Mouse (Mus musculus) embryonic facial prominence, embryonic 10.5 days (tissue): Measurements from ENCODE around the gene Emc9. TPM values are rescaled to one million over a fixed set of nuclear protein-coding genes. Genes with fewer than 3 reads are reported as not detected.

Source experiments
- DNase-seq: peaks from one replicate; pipeline ENCODE4 v3.0.0-alpha.2; 2017; ENCODE audit warnings: low spot score
- H3K27ac ChIP-seq: fragments of 300-500 bp; sonication (generic); replicated peaks from 2 replicates; pipeline ENCODE4 v1.5.1; 2016; ENCODE audit warnings: mild to moderate bottlenecking
- H3K27me3 ChIP-seq: fragments of 300-500 bp; sonication (generic); replicated peaks from 2 replicates; pipeline ENCODE4 v1.6.1; 2016; ENCODE audit warnings: low read depth, mild to moderate bottlenecking; ENCODE audit not compliant: poor library complexity, severe bottlenecking
- H3K36me3 ChIP-seq: fragments of 300-500 bp; sonication (generic); replicated peaks from 2 replicates; pipeline ENCODE4 v1.6.1; 2016; ENCODE audit warnings: mild to moderate bottlenecking, moderate library complexity
- H3K4me1 ChIP-seq: fragments of 300-500 bp; sonication (generic); 2 replicates; pipeline ENCODE4 v1.6.1; 2016
- H3K4me3 ChIP-seq: fragments of 300-500 bp; sonication (generic); 2 replicates; pipeline ENCODE4 v1.5.1; 2016; ENCODE audit warnings: mild to moderate bottlenecking, moderate library complexity
- H3K9me3 ChIP-seq: fragments of 300-500 bp; sonication (generic); 2 replicates; pipeline ENCODE4 v1.6.1; 2016; ENCODE audit warnings: mild to moderate bottlenecking
- whole genome bisulfite sequencing: fragments of 180-500 bp; shearing (Covaris S2); methylation state at CpG from one replicate; pipeline ENCODE4 v1.1.7; 2016; 5-methylcytosine and 5-hydroxymethylcytosine counted together
- polyA plus RNA-seq: library from polyadenylated mRNA; unstranded; fragments of >200 nt; fragmentation: Nextera tagmentation; extraction: Ambion mirVana; gene quantifications from 2 replicates; pipeline ENCODE4 v1.2.1, GENCODE M21; 2016

Emc9 gene
- polyA plus RNA-seq, 1 experiment from 2014 or later = 6.6 TPM

GRCm38 (mm10) chr14:55585566-55585960, 461 bp upstream of the Emc9 start:
- Histone ChIP-seq H3K9me3 (no peaks in the 10 kb centered on the region), H3K36me3 (peaks cover 41% of the 10 kb centered on the region), H3K27me3 (peaks cover 15% of the 10 kb centered on the region), H3K4me1 (peaks cover 24% of the 10 kb centered on the region), H3K4me3 (peak overlapping the region; percentile 71), H3K27ac (no peak overlapping the region)
- DNase-seq = no peak
- 65% methylated on average over 6 of the region's 6 CpGs for WGBS

- Histone ChIP-seq H3K27me3 (peaks cover 15% of the 10 kb centered on the region), H3K36me3 (peaks cover 48% of the 10 kb centered on the region), H3K9me3 (no peaks in the 10 kb centered on the region), H3K27ac (no peak overlapping the region; the same call in 1 of the 2 replicates), H3K4me1 (peaks cover 18% of the 10 kb centered on the region), H3K4me3 (peak overlapping the region; percentile 71)
- WGBS = 36% methylated on average over 5 of the region's 5 CpGs
- DNase-seq = no peak
These were observed 800 bp downstream of the Emc9 start for GRCm38 (mm10) chr14:55584303-55584701.

GRCm38 (mm10) chr14:55581981-55582681, 3.0 kb downstream of the Emc9 start:
- Histone ChIP-seq H3K4me1 (peaks cover 32% of the 10 kb centered on the region), H3K9me3 (no peaks in the 10 kb centered on the region), H3K36me3 (peaks cover 28% of the 10 kb centered on the region), H3K27me3 (peaks cover 15% of the 10 kb centered on the region), H3K27ac (no peak overlapping the region), H3K4me3 (no peak overlapping the region)
- DNase-seq = no peak
- WGBS = 79% methylated on average over 9 of the region's 9 CpGs

GRCm38 (mm10) chr14:55580731-55581130, 4.4 kb downstream of the Emc9 start:
- DNase-seq = no peak
- Histone ChIP-seq H3K9me3 (no peaks in the 10 kb centered on the region), H3K27me3 (peaks cover 15% of the 10 kb centered on the region), H3K4me3 (no peak overlapping the region), H3K36me3 (peaks cover 24% of the 10 kb centered on the region), H3K4me1 (peaks cover 39% of the 10 kb centered on the region), H3K27ac (no peak overlapping the region)
- WGBS = 94% methylated on average over 16 of the region's 16 CpGs

GRCm38 (mm10) chr14:55579511-55580496, 5.3 kb downstream of the Emc9 start:
- H3K27ac ChIP-seq = no peak overlapping the region
- H3K36me3 ChIP-seq = peaks cover 24% of the 10 kb centered on the region
- WGBS = 85% methylated on average over 23 of the region's 23 CpGs

GRCm38 (mm10) chr14:55578668-55579269, 6.3 kb downstream of the Emc9 start:
- H3K9me3 ChIP-seq = no peaks in the 10 kb centered on the region
- peaks cover 1% of the 10 kb centered on the region for H3K27me3 ChIP-seq
- 31% methylated on average over 6 of the region's 6 CpGs for WGBS
- H3K4me3 ChIP-seq = peak overlapping the region; percentile 70
- peaks cover 29% of the 10 kb centered on the region for H3K4me1 ChIP-seq
- peaks cover 24% of the 10 kb centered on the region for H3K36me3 ChIP-seq
- DNase-seq = no peak
- H3K27ac ChIP-seq = peak overlapping the region; percentile 90

More at GRCm38 (mm10) chr14:55579511-55580496, 5.3 kb downstream of the Emc9 start:
- Histone ChIP-seq H3K9me3 (no peaks in the 10 kb centered on the region), H3K4me3 (no peak overlapping the region), H3K27me3 (peaks cover 11% of the 10 kb centered on the region), H3K4me1 (peaks cover 36% of the 10 kb centered on the region)
- DNase-seq = no peak

GRCm38 (mm10) chr14:55577871-55578667, 7.0 kb downstream of the Emc9 start, which contains the start of gene Psme1:
TSS of gene Psme1 (plus strand) at chr14:55578123.
- peak; percentile 89 for DNase-seq
- H3K4me1 ChIP-seq = peaks cover 29% of the 10 kb centered on the region
- 1% methylated on average over 32 of the region's 32 CpGs for WGBS
- no peaks in the 10 kb centered on the region for H3K27me3 ChIP-seq
- peak within 1 kb of the TSS; percentile 70 for H3K4me3 ChIP-seq
- H3K36me3 ChIP-seq = peaks cover 24% of the 10 kb centered on the region
- H3K9me3 ChIP-seq = no peaks in the 10 kb centered on the region
- H3K27ac ChIP-seq = peak within 1 kb of the TSS; percentile 90

GRCm38 (mm10) chr14:55576376-55576775, 8.7 kb downstream of the Emc9 start:
- H3K36me3 ChIP-seq = peaks cover 16% of the 10 kb centered on the region
- H3K27ac ChIP-seq = no peak overlapping the region
- H3K27me3 ChIP-seq = no peaks in the 10 kb centered on the region
- DNase-seq = no peak
- WGBS = 82% methylated on average over 16 of the region's 16 CpGs
- H3K4me3 ChIP-seq = no peak overlapping the region
- no peaks in the 10 kb centered on the region for H3K9me3 ChIP-seq
- H3K4me1 ChIP-seq = peaks cover 29% of the 10 kb centered on the region

- Histone ChIP-seq H3K27ac (peak overlapping the region; percentile 54; the same call in 1 of the 2 replicates), H3K36me3 (peaks cover 12% of the 10 kb centered on the region), H3K4me1 (peaks cover 29% of the 10 kb centered on the region), H3K9me3 (no peaks in the 10 kb centered on the region), H3K27me3 (no peaks in the 10 kb centered on the region), H3K4me3 (0 out of 2 replicates have a peak overlapping the region, but pooled peaks have one; percentile 5)
- WGBS = 68% methylated on average over 13 of the region's 13 CpGs
- no peak for DNase-seq
These were observed 9.4 kb downstream of the Emc9 start for GRCm38 (mm10) chr14:55575711-55576110.

- H3K4me1 ChIP-seq = peaks cover 29% of the 10 kb centered on the region
- peaks cover 10% of the 10 kb centered on the region for H3K36me3 ChIP-seq
- DNase-seq = no peak
- no peaks in the 10 kb centered on the region for H3K27me3 ChIP-seq
- H3K4me3 ChIP-seq = 0 out of 2 replicates have a peak within 1 kb of the TSS, but pooled peaks have one; percentile 5
- H3K27ac ChIP-seq = peak within 1 kb of the TSS; percentile 54; the same call in 1 of the 2 replicates
- WGBS = 77% methylated on average over 8 of the region's 8 CpGs
- H3K9me3 ChIP-seq = no peaks in the 10 kb centered on the region
These were observed 9.8 kb downstream of the Emc9 start, which contains the start of gene Fitm1 for GRCm38 (mm10) chr14:55575302-55575701. TSS of gene Fitm1 (plus strand) at chr14:55575617.

- Histone ChIP-seq H3K27me3 (no peaks in the 10 kb centered on the region), H3K4me1 (peaks cover 12% of the 10 kb centered on the region), H3K36me3 (peaks cover 39% of the 10 kb centered on the region), H3K9me3 (no peaks in the 10 kb centered on the region), H3K27ac (no peak overlapping the region), H3K4me3 (no peak overlapping the region)
- DNase-seq = no peak
These were observed 13.3 kb downstream of the Emc9 start for GRCm38 (mm10) chr14:55571760-55572159.
